Mouse (Mus musculus): ENCODE results near the gene Klk1b11. TPM values are rescaled to one million over a fixed set of nuclear protein-coding genes. Genes with fewer than 3 reads are reported as not detected.
"Not testable (repeated sequence)": the region's sequence is repeated elsewhere in the genome, so short reads cannot be mapped to it uniquely, and the experiment has no call there.

The Klk1b11 gene
- not detected in 2 replicates for polyA plus RNA-seq (2015; fragmentation: Nextera tagmentation; extraction: Ambion mirVana)

DNA sequence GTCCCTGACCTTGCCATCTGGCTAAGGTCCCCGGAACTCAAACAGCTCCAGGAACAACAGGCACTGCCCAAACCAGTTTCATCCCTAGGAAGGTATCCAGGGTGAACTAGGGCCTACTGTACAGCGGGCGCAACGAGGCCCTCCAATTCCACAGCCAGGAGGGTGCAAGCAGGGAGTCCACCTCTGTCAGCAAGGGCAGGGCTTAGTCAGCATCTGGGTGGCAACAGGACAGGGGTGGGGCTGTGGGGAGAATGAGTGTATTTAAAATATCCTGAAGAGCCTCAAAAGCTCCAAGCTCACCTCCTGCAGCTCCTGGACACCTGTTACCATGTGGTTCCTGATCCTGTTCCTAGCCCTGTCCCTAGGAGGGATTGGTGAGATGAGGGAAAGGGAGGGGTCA lies at the start of gene Klk1b11:
TSS of gene Klk1b11 (plus strand) at position 301 of the 400 bp plus-strand sequence.
- H3K9me3 ChIP-seq (replicated peaks); H3K4me3 ChIP-seq; ATAC-seq (replicated peaks; ENCODE audit: insufficient number of reproducible peaks, insufficient read depth, low FRiP score, low read depth); H3K9ac ChIP-seq; H3K27me3 ChIP-seq; H3K4me2 ChIP-seq; H3K27ac ChIP-seq; H3K36me3 ChIP-seq; H3K4me1 ChIP-seq (replicated peaks): not testable (repeated sequence)
- WGBS, result 77% methylated on average over 4 of the region's 4 CpGs

GRCm38 (mm10) chr7:43950364-43950763 lies 45.3 kb upstream of the Klk1b11 start, which contains the start of gene Klk1b8:
Gene Klk1b8 (plus strand): TSS chr7:43950664.
- no peak within 1 kb of the TSS for H3K9ac ChIP-seq
- no peak within 1 kb of the TSS for H3K4me2 ChIP-seq
- no peak within 1 kb of the TSS for H3K27ac ChIP-seq
- no peak within 1 kb of the TSS for H3K4me3 ChIP-seq
- H3K36me3 ChIP-seq, result no peaks in the 10 kb centered on the region
- 70% methylated on average over 2 of the region's 2 CpGs for WGBS
- H3K9me3 ChIP-seq (replicated peaks), result no peaks in the 10 kb centered on the region
- no peak for ATAC-seq (replicated peaks; ENCODE audit: insufficient number of reproducible peaks, insufficient read depth, low FRiP score, low read depth)
- H3K27me3 ChIP-seq, result no peaks in the 10 kb centered on the region
- no peaks in the 10 kb centered on the region for H3K4me1 ChIP-seq (replicated peaks)

DNA sequence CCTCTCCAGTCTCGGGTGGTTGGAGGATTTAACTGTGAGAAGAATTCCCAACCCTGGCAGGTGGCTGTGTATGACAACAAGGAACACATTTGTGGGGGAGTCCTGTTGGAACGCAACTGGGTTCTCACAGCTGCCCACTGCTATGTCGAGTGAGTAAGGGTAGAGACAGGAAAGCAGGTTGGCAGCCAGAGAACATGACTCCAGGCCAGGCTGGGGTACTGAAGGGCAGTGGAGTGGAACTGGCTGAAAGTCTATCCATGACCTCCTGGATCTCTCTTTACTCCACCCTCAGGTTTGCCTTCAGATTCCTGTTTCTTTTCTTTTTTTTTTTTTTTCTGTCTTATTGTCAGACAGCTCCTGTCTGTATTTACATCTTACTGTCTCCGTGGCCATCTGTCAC lies 43.0 kb upstream of the Klk1b11 start:
- Histone ChIP-seq H3K4me2 (no peak overlapping the region), H3K27ac (no peak overlapping the region), H3K4me1 (replicated peaks) (no peaks in the 10 kb centered on the region), H3K36me3 (no peaks in the 10 kb centered on the region), H3K9me3 (replicated peaks) (no peaks in the 10 kb centered on the region), H3K9ac (no peak overlapping the region), H3K4me3 (no peak overlapping the region), H3K27me3 (no peaks in the 10 kb centered on the region)
- ATAC-seq (replicated peaks; ENCODE audit: insufficient number of reproducible peaks, insufficient read depth, low FRiP score, low read depth), result no peak
- 58% methylated on average over 4 of the region's 4 CpGs for WGBS

DNA sequence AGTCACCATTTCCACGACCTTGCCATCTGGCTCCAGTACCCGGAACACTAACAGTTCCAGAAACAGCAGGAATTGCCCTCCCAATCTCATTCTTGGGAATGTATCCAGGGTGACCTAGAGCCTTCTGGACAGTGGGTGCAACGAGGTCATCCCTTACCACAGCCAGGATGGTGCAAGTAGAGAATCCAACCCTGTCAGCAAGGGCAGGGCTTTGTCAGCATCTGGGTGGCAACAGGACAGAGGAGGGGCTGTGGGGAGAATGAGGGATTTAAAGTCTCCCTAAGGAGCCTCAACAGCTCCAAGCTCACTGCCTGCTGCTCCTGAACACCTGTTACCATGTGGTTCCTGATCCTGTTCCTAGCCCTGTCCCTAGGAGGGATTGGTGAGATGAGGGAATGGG lies 29.2 kb upstream of the Klk1b11 start, which contains the start of gene Klk1b1:
TSS of gene Klk1b1 (plus strand) at position 301 of the 400 bp plus-strand sequence.
- Histone ChIP-seq H3K9ac (no peak within 1 kb of the TSS), H3K36me3 (no peaks in the 10 kb centered on the region), H3K9me3 (replicated peaks) (no peaks in the 10 kb centered on the region), H3K4me2 (no peak within 1 kb of the TSS), H3K27me3 (no peaks in the 10 kb centered on the region), H3K4me1 (replicated peaks) (no peaks in the 10 kb centered on the region), H3K27ac (no peak within 1 kb of the TSS), H3K4me3 (no peak within 1 kb of the TSS)
- ATAC-seq (replicated peaks; ENCODE audit: insufficient number of reproducible peaks, insufficient read depth, low FRiP score, low read depth), result no peak
- 58% methylated on average over 3 of the region's 3 CpGs for WGBS

DNA sequence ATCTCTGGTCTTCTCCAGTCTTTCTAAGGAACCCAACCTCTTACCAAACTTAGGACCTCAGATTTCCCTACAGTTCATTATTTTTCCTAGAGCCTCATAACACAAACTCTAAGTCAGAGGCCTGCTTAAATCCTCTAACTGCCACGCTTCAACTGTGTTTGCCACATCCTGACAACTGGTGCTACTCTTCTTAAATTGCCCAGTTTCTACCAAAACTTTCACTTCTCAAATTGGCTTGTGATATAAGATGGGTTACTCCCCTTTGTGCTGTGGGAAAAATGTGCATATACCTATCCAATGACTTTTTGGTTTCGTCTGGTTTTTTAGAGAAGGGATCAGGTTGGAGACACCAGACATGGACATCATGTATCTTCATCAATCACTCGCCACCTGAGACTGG lies 28.6 kb upstream of the Klk1b11 start:
- 71% methylated on average over 3 of the region's 3 CpGs for WGBS
- no peak for ATAC-seq (replicated peaks; ENCODE audit: insufficient number of reproducible peaks, insufficient read depth, low FRiP score, low read depth)
- no peak overlapping the region for H3K4me2 ChIP-seq
- no peaks in the 10 kb centered on the region for H3K4me1 ChIP-seq (replicated peaks)
- no peak overlapping the region for H3K27ac ChIP-seq
- H3K9me3 ChIP-seq (replicated peaks), result no peaks in the 10 kb centered on the region
- no peak overlapping the region for H3K9ac ChIP-seq
- no peaks in the 10 kb centered on the region for H3K36me3 ChIP-seq
- no peak overlapping the region for H3K4me3 ChIP-seq
- H3K27me3 ChIP-seq, result no peaks in the 10 kb centered on the region

GRCm38 (mm10) chr7:43967612-43968011 lies 28.1 kb upstream of the Klk1b11 start:
- no peaks in the 10 kb centered on the region for H3K9me3 ChIP-seq (replicated peaks)
- no peak for ATAC-seq (replicated peaks; ENCODE audit: insufficient number of reproducible peaks, insufficient read depth, low FRiP score, low read depth)
- H3K27ac ChIP-seq, result no peak overlapping the region
- H3K4me1 ChIP-seq (replicated peaks), result no peaks in the 10 kb centered on the region
- H3K36me3 ChIP-seq, result no peaks in the 10 kb centered on the region
- 73% methylated on average over 2 of the region's 2 CpGs for WGBS
- no peak overlapping the region for H3K9ac ChIP-seq
- no peak overlapping the region for H3K4me2 ChIP-seq
- H3K4me3 ChIP-seq, result no peak overlapping the region
- H3K27me3 ChIP-seq, result no peaks in the 10 kb centered on the region

- not testable (repeated sequence) for H3K4me3 ChIP-seq; H3K9me3 ChIP-seq (replicated peaks); H3K27me3 ChIP-seq; ATAC-seq (replicated peaks; ENCODE audit: insufficient number of reproducible peaks, insufficient read depth, low FRiP score, low read depth); H3K36me3 ChIP-seq; H3K4me2 ChIP-seq; H3K9ac ChIP-seq; H3K27ac ChIP-seq; H3K4me1 ChIP-seq (replicated peaks)
- 56% methylated on average over 1 of the region's 1 CpGs for WGBS
Measured at GRCm38 (mm10) chr7:43975761-43976160, 19.9 kb upstream of the Klk1b11 start, which contains the start of gene Klk1b9. Gene Klk1b9 (plus strand): TSS chr7:43976061.

DNA sequence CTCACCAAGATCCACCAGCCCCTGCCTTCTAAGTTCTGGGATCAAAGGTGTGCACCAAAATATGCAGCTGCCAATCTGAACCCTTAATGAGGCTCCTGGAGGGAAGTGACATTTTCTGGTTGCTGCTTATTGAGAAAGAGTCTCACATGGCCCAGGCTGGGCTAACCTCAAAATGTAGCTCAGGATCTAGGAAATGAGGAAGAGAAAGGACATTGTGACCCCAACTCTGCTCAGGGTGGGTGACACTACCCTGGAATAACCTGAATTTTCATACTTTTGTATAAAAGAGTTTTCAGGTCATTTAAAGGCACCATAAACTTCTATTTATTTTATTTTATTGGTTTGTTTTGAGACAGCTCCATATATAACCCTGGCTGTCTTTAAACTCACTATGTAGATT lies 10.0 kb upstream of the Klk1b11 start:
- no peak for ATAC-seq (replicated peaks; ENCODE audit: insufficient number of reproducible peaks, insufficient read depth, low FRiP score, low read depth)
- Histone ChIP-seq H3K4me3 (no peak overlapping the region), H3K4me1 (replicated peaks) (no peaks in the 10 kb centered on the region), H3K27ac (no peak overlapping the region), H3K36me3 (no peaks in the 10 kb centered on the region), H3K9ac (no peak overlapping the region), H3K4me2 (no peak overlapping the region), H3K9me3 (replicated peaks) (no peaks in the 10 kb centered on the region), H3K27me3 (no peaks in the 10 kb centered on the region)

DNA sequence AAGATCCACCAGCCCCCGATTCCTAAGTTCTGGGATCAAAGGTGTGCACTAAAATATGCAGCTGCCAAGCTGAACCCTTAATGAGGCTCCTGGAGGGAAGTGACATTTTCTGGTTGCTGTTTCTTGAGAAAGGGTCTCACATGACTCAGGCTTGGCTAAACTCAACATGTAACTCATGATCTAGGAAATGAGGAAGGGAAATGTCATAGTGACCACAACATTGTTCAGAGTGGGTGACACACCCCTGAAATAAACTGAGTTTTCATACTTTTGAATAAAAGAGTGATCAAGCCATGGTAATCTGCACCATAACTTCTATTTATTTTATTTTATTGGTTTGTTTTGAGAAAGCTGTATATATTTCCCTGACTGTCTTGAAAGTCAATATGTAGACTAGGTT lies 856 bp upstream of the Klk1b11 start:
- not testable (repeated sequence) for H3K4me2 ChIP-seq; H3K36me3 ChIP-seq; H3K27me3 ChIP-seq; H3K9ac ChIP-seq; H3K4me1 ChIP-seq (replicated peaks); H3K9me3 ChIP-seq (replicated peaks); ATAC-seq (replicated peaks; ENCODE audit: insufficient number of reproducible peaks, insufficient read depth, low FRiP score, low read depth); H3K27ac ChIP-seq; H3K4me3 ChIP-seq
- WGBS, result 74% methylated on average over 1 of the region's 1 CpGs

- H3K36me3 ChIP-seq, result no peaks in the 10 kb centered on the region
- H3K27me3 ChIP-seq, result no peaks in the 10 kb centered on the region
- H3K4me3 ChIP-seq, result no peak overlapping the region
- no peak for ATAC-seq (replicated peaks; ENCODE audit: insufficient number of reproducible peaks, insufficient read depth, low FRiP score, low read depth)
- H3K27ac ChIP-seq, result no peak overlapping the region
- no peak overlapping the region for H3K9ac ChIP-seq
- no peaks in the 10 kb centered on the region for H3K9me3 ChIP-seq (replicated peaks)
- no peaks in the 10 kb centered on the region for H3K4me1 ChIP-seq (replicated peaks)
- H3K4me2 ChIP-seq, result no peak overlapping the region
Measured at GRCm38 (mm10) chr7:44004847-44005246, 9.2 kb downstream of the Klk1b11 start.

- not testable (repeated sequence) for ATAC-seq (replicated peaks; ENCODE audit: insufficient number of reproducible peaks, insufficient read depth, low FRiP score, low read depth); H3K4me3 ChIP-seq; H3K27me3 ChIP-seq; H3K9me3 ChIP-seq (replicated peaks); H3K36me3 ChIP-seq; H3K4me2 ChIP-seq; H3K27ac ChIP-seq; H3K9ac ChIP-seq; H3K4me1 ChIP-seq (replicated peaks)
Measured at GRCm38 (mm10) chr7:44011868-44012267, 16.2 kb downstream of the Klk1b11 start, which contains the start of gene Klk1b26. Gene Klk1b26 (plus strand): TSS chr7:44012168.

DNA sequence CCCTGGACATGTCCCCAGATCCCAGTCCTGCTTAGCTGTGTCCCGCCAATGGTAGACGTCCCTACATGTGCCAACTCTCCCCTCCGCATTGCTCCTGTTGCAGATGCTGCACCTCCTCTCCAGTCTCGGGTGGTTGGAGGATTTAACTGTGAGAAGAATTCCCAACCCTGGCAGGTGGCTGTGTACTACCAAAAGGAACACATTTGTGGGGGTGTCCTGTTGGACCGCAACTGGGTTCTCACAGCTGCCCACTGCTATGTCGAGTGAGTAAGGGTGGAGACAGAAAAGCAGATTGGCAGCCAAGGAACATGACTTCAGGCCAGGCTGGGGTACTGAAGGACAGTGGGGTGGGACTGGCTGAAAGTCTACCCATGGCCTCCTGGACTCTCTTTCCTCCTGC lies 19.0 kb downstream of the Klk1b11 start:
- 74% methylated on average over 6 of the region's 6 CpGs for WGBS

More for the DNA sequence above, 19.0 kb downstream of the Klk1b11 start:
- H3K9ac ChIP-seq; H3K4me1 ChIP-seq (replicated peaks); H3K27ac ChIP-seq; ATAC-seq (replicated peaks; ENCODE audit: insufficient number of reproducible peaks, insufficient read depth, low FRiP score, low read depth); H3K36me3 ChIP-seq; H3K27me3 ChIP-seq; H3K9me3 ChIP-seq (replicated peaks); H3K4me2 ChIP-seq; H3K4me3 ChIP-seq: not testable (repeated sequence)
